ENCODE assay signal across 8 mouse cellular contexts in the genomic region with DNA sequence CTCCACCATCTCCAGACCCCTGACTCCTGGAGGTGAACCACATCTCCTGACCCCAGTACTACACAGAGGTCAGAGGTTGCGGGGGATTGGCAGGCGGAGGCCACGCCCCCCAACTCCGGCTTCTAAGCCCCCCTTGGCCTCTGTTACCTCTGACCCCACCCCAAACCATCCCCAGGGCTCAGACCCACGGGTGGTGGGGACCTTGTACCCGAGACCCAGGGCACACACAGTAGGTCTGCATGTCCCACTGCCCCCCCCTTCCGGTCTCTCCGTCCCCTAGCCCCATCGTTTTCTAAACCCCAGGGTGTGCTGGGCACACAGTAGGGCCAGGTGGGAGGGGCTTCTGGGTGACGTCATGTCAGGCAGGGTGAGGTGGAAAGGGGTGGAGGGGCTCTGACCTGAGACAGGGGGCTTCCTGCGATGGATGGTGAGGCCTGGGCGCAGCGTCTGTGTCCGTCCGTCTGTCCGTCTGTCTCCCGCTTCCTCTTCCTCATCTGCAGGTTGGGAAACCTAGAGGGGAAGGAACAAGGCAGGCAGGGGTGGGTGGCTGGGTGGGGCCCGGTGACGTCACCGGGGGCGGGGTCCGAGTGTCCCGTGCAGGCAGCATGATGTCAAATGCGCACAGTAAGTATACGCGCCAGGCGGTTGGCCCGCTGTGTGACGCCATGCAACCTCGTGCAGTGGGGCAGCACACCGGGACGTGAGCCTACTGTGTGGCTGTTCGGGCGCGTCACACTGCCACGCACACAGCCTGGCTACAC. TPM values are rescaled to one million over a fixed set of nuclear protein-coding genes. Genes with fewer than 3 reads are reported as not detected.
DNase-seq lines count a peak whose midpoint lies in the region; ATAC-seq and TF ChIP-seq lines count a peak whose summit lies in the region.

A gene (minus strand): TSS at position 489 of the 761 bp plus-strand sequence.

- no peaks in the 10 kb centered on the region for H3K79me2 ChIP-seq in CH12.LX (replicated peaks; ENCODE audit: control insufficient read depth, extremely low read depth, insufficient read depth, poor library complexity, severe bottlenecking)

- intact Hi-C loops in heart, postnatal 14 days (cut with DNase I): no loop called here

- peaks cover 3 to 25% of the 10 kb centered on the region in 2 experiments for H3K36me3 ChIP-seq in CH12.LX (replicated peaks in 1 of 2; ENCODE audit: control insufficient read depth in 1 of 2, insufficient read depth in 1 of 2, low read length in 1 of 2)
- no peaks in the 10 kb centered on the region for H3K36me3 ChIP-seq in embryonic facial prominence, embryonic 12.5 days
- H3K36me3 ChIP-seq in neural tube, embryonic 15.5 days: no peaks in the 10 kb centered on the region

- TF ChIP-seq POLR2A in CH12.LX (IDR thresholded peaks at IDR 0.05; ENCODE audit: low read depth, low read length): 0 out of 2 replicates have a peak, but pooled peaks have one; percentile 5
- TF ChIP-seq POLR2A in lung, adult 2 months (IDR thresholded peaks at IDR 0.05; ENCODE audit: borderline replicate concordance, extremely low read depth, low read depth, low read length): peak; percentile 64; the same call in 1 of the 2 replicates

- H3K27ac ChIP-seq in CH12.LX (ENCODE audit: insufficient read depth, low read depth): peak within 1 kb of the TSS; percentile 57
- H3K27ac ChIP-seq in embryonic facial prominence, embryonic 12.5 days: peak within 1 kb of the TSS; percentile 5; the same call in 1 of the 2 replicates
- H3K27ac ChIP-seq in layer of hippocampus, adult 2 months: peak within 1 kb of the TSS; percentile 88
- H3K27ac ChIP-seq in neural tube, embryonic 15.5 days (replicated peaks): peak within 1 kb of the TSS; percentile 98

- dilution Hi-C loops in CH12.LX (cut with MboI; ENCODE audit: extremely low pct_ligation_motif_present, extremely low pct_unique_long_range_greater_than_20kb, low sequenced_read_pairs): no loop called here

- H3K4me1 ChIP-seq in CH12.LX (ENCODE audit: control insufficient read depth in 1 of 2, insufficient read depth in 2 of 2): peaks cover 0 to 10% of the 10 kb centered on the region in 2 experiments; a peak in 2 of 4 replicates
- H3K4me1 ChIP-seq in embryonic facial prominence, embryonic 12.5 days: no peaks in the 10 kb centered on the region
- peaks cover 3% of the 10 kb centered on the region; the same call in 1 of the 2 replicates for H3K4me1 ChIP-seq in lung, adult 2 months (ENCODE audit: control insufficient read depth, insufficient read depth, low read length)
- 0 out of 2 replicates have a peak, but pooled peaks cover 5% of the 10 kb centered on the region for H3K4me1 ChIP-seq in neural tube, embryonic 15.5 days

- H3K27me3 ChIP-seq in CH12.LX (replicated peaks): no peaks in the 10 kb centered on the region
- 0 out of 2 replicates have a peak, but pooled peaks cover 3% of the 10 kb centered on the region for H3K27me3 ChIP-seq in embryonic facial prominence, embryonic 12.5 days
- H3K27me3 ChIP-seq in neural tube, embryonic 15.5 days (replicated peaks): no peaks in the 10 kb centered on the region

- 61% methylated on average over 36 of the region's 36 CpGs for WGBS in embryonic facial prominence, embryonic 12.5 days
- 53% methylated on average over 36 of the region's 36 CpGs for WGBS in lung, adult 2 months
- WGBS in neural tube, embryonic 15.5 days: 59% methylated on average over 36 of the region's 36 CpGs

- DNase-seq in CH12.LX (ENCODE audit: extremely low read depth): peak; percentile 21
- peak in 1 of 2 experiments; percentile 32 for DNase-seq in adrenal gland, adult 18-20 months (ENCODE audit: low spot score in 2 of 2)
- peak; percentile 9 to 17 for DNase-seq in heart, postnatal 14 days
- no peak for DNase-seq in layer of hippocampus, adult 2 months (ENCODE audit: low spot score in 2 of 2)
- DNase-seq in lung, adult 2 months: peak; percentile 9
- no peak for DNase-seq in ovary, adult 18-20 months (ENCODE audit: low spot score)

- H3K4me3 ChIP-seq in CH12.LX (replicated peaks in 1 of 3; ENCODE audit: low read depth in 2 of 3, low read length in 2 of 3, poor library complexity in 1 of 3): peak within 1 kb of the TSS; percentile 31 to 70 (median 38)
- H3K4me3 ChIP-seq in embryonic facial prominence, embryonic 12.5 days: peak within 1 kb of the TSS; percentile 60
- peak within 1 kb of the TSS; percentile 75 for H3K4me3 ChIP-seq in layer of hippocampus, adult 2 months
- H3K4me3 ChIP-seq in lung, adult 2 months (replicated peaks; ENCODE audit: extremely low read depth, low read depth, low read length): peak within 1 kb of the TSS; percentile 87
- H3K4me3 ChIP-seq in neural tube, embryonic 15.5 days (replicated peaks): peak within 1 kb of the TSS; percentile 65

- H3K9ac ChIP-seq in CH12.LX (ENCODE audit: insufficient read depth, low read depth): no peak within 1 kb of the TSS
- peak within 1 kb of the TSS; percentile 33; the same call in 1 of the 2 replicates for H3K9ac ChIP-seq in embryonic facial prominence, embryonic 12.5 days
- peak within 1 kb of the TSS; percentile 47 for H3K9ac ChIP-seq in neural tube, embryonic 15.5 days (replicated peaks)

- TF ChIP-seq CTCF in CH12.LX (conservative IDR thresholded peaks at IDR 0.05 in 1 of 2, IDR thresholded peaks at IDR 0.05 in 1 of 2; ENCODE audit: low read depth in 2 of 2, low read length in 2 of 2): no peak
- TF ChIP-seq CTCF in layer of hippocampus, adult 2 months (conservative IDR thresholded peaks at IDR 0.05): no peak
- TF ChIP-seq CTCF in lung, adult 2 months (IDR thresholded peaks at IDR 0.05; ENCODE audit: insufficient read depth, low read length): no peak

- no peak for TF ChIP-seq EP300 in CH12.LX (IDR thresholded peaks at IDR 0.05; ENCODE audit: low read length)

- no peak for TF ChIP-seq RAD21 in CH12.LX (IDR thresholded peaks at IDR 0.05; ENCODE audit: low read depth, low read length)

- ATAC-seq in embryonic facial prominence, embryonic 12.5 days (ENCODE audit: insufficient number of reproducible peaks, insufficient read depth, low FRiP score, low TSS enrichment): peak; percentile 14; the same call in 1 of the 2 replicates
- ATAC-seq in neural tube, embryonic 15.5 days (ENCODE audit: low FRiP score): no peak

- H3K9me3 ChIP-seq in CH12.LX (replicated peaks; ENCODE audit: low read length): peaks cover 30% of the 10 kb centered on the region
- 0 out of 2 replicates have a peak, but pooled peaks cover 10% of the 10 kb centered on the region for H3K9me3 ChIP-seq in embryonic facial prominence, embryonic 12.5 days
- H3K9me3 ChIP-seq in neural tube, embryonic 15.5 days (replicated peaks): no peaks in the 10 kb centered on the region

- in situ Hi-C loops in CH12.LX (cut with MboI; ENCODE audit: low pct_ligation_motif_present, low pct_unique_long_range_greater_than_20kb, low sequenced_read_pairs): no loop called here

- H3K4me2 ChIP-seq in CH12.LX (ENCODE audit: insufficient read depth, low read depth, poor library complexity, severe bottlenecking): no peak within 1 kb of the TSS
- peak within 1 kb of the TSS; percentile 60 for H3K4me2 ChIP-seq in embryonic facial prominence, embryonic 12.5 days (replicated peaks)
- peak within 1 kb of the TSS; percentile 77 for H3K4me2 ChIP-seq in neural tube, embryonic 15.5 days

TF ChIP-seq in CH12.LX, 34 proteins besides CTCF, POLR2A, EP300 and RAD21:
- TF ChIP-seq ZKSCAN1 (IDR thresholded peaks at IDR 0.05; ENCODE audit: borderline replicate concordance, low read depth, low read length): peak; percentile 89
- no peak for TF ChIP-seq POLR2AphosphoS2 (IDR thresholded peaks at IDR 0.05; ENCODE audit: low read depth, low read length)

RNA-seq across cellular contexts. Expression of the gene that starts here (rescaled TPM):
- total RNA-seq in CH12.LX (2012; rRNA removed): 3.9 and 4.3 TPM in 2 replicates
- total RNA-seq in CH12.LX (2014; rRNA removed): 2.3 and 2.9 TPM in 2 replicates
- polyA plus RNA-seq in CH12.LX (2012; ENCODE audit: insufficient read length, low read depth): 6.6 and 10.4 TPM in 2 replicates
- total RNA-seq in adrenal gland, adult 18-20 months (2021): 10 to 100 TPM; 27.5 to 38.2 TPM
- polyA plus RNA-seq in embryonic facial prominence, embryonic 12.5 days (2016; fragmentation: Nextera tagmentation; extraction: Ambion mirVana): 32.4 and 36.1 TPM in 2 replicates
- 1 to 10 TPM; 9.4 to 9.8 TPM for total RNA-seq in heart, postnatal 14 days (2021)
- total RNA-seq in layer of hippocampus, adult 2 months (2021): 10 to 100 TPM; 36.4 to 42.3 TPM
- 317 and 417 TPM in 2 replicates for polyA plus RNA-seq in lung, adult 2 months (2012; rRNA removed)
- 83.0 and 85.3 TPM in 2 replicates for polyA plus RNA-seq in neural tube, embryonic 15.5 days (2015; fragmentation: Nextera tagmentation; extraction: Ambion mirVana)

Comparison
In these comparisons a context has a peak if more than half of its experiments do, and no peak if none do; other contexts are left out.
1. DNase-seq: peak in CH12.LX (single experiment), heart, postnatal 14 days (2 of 2) and lung, adult 2 months (single experiment); none in layer of hippocampus, adult 2 months (0 of 2) and ovary, adult 18-20 months (single experiment).
2. H3K27ac ChIP-seq: peak in every context shown above with its lines; median percentile 98 in neural tube, embryonic 15.5 days; 88 in layer of hippocampus, adult 2 months; 57 in CH12.LX; 5 in embryonic facial prominence, embryonic 12.5 days.
3. Peak in every context shown above with its lines, with median percentiles within 50 percentile points of each other: H3K4me3 ChIP-seq.